Mouse (Mus musculus) adipose tissue, adult 10 weeks (tissue): ENCODE results near the gene Mrm1. TPM values are rescaled to one million over a fixed set of nuclear protein-coding genes. Genes with fewer than 3 reads are reported as not detected.

Experiments used
- polyA plus RNA-seq: library from polyadenylated mRNA; stranded (reverse); fragments of 350-450 nt; fragmentation: Illumina TruSeq; extraction: RNeasy Lipid Tissue Mini Kit (QIAGEN cat#74804); gene quantifications from one replicate; pipeline ENCODE4 v1.2.3, GENCODE M21; 2014; ENCODE audit warnings: low read depth, low replicate concordance

The Mrm1 gene
- 7.5 TPM for polyA plus RNA-seq

GRCm38 (mm10) chr11:84818961-84819692, at the start of gene Mrm1:
Gene Mrm1 (minus strand): TSS chr11:84819515.

GRCm38 (mm10) chr11:84828516-84829399, 9.4 kb upstream of the Mrm1 start, which contains the start of gene Dhrs11:
Gene Dhrs11 (minus strand): TSS chr11:84828994.

Other genes with a start within 250 kb of the Mrm1 start
- 12.5 TPM for gene Dhrs11, start 9.5 kb upstream of the Mrm1 start, polyA plus RNA-seq
- gene Ggnbp2, start 51.3 kb upstream of the Mrm1 start, polyA plus RNA-seq = 78.5 TPM
- gene Myo19, start 60.6 kb upstream of the Mrm1 start, polyA plus RNA-seq = 8.1 TPM
- 6.4 TPM for gene Pigw, start 60.8 kb upstream of the Mrm1 start, polyA plus RNA-seq
- 16.7 TPM for gene Znhit3, start 96.9 kb upstream of the Mrm1 start, polyA plus RNA-seq
- gene Car4, start 138.3 kb upstream of the Mrm1 start, polyA plus RNA-seq = 124 TPM